Mouse (Mus musculus) lung, embryonic 16.5 days (tissue): ENCODE measurements at regions not wholly inside any gene's neighbourhood (a gene's known extent, or its start where the extent isn't known, plus 50 kb on each side); places are given as distances from the start of the nearest gene placed in this dataset.

Experiments
- ATAC-seq: fragments of 200-750 bp; cut with Nextera tagmentation; 2 replicates; pipeline ENCODE4 v1.8.0; 2017; ENCODE audit warnings: low read depth, mild to moderate bottlenecking, moderate library complexity
- H3K27ac ChIP-seq: fragments of 300-500 bp; sonication (generic); 2 replicates; pipeline ENCODE4 v1.5.1; 2014; ENCODE audit warnings: mild to moderate bottlenecking, control low read depth, low read length
- H3K27me3 ChIP-seq: fragments of 300-500 bp; sonication (generic); 2 replicates; pipeline ENCODE4 v1.6.1; 2014; ENCODE audit warnings: low read depth, low read length, mixed read lengths; ENCODE audit not compliant: control insufficient read depth, insufficient read depth
- H3K36me3 ChIP-seq: fragments of 300-500 bp; sonication (generic); 2 replicates; pipeline ENCODE4 v1.6.1; 2014; ENCODE audit warnings: low read length; ENCODE audit not compliant: control insufficient read depth, insufficient read depth
- H3K4me1 ChIP-seq: fragments of 300-500 bp; sonication (generic); replicated peaks from 2 replicates; pipeline ENCODE4 v1.6.1; 2014; ENCODE audit warnings: low read length, mixed read lengths; ENCODE audit not compliant: control insufficient read depth, insufficient read depth
- H3K4me2 ChIP-seq: fragments of 300-500 bp; sonication (generic); 2 replicates; pipeline ENCODE4 v1.6.1; 2014; ENCODE audit warnings: low read depth, low read length, control low read depth
- H3K4me3 ChIP-seq: fragments of 300-500 bp; sonication (generic); 2 replicates; pipeline ENCODE4 v1.5.1; 2014; ENCODE audit warnings: mild to moderate bottlenecking, low read length, control low read depth
- H3K9ac ChIP-seq: fragments of 300-500 bp; sonication (generic); 2 replicates; pipeline ENCODE4 v1.6.1; 2014; ENCODE audit warnings: low read length, control low read depth
- H3K9me3 ChIP-seq: fragments of 300-500 bp; sonication (generic); 2 replicates; pipeline ENCODE4 v1.6.1; 2016; ENCODE audit warnings: low read length; ENCODE audit not compliant: control insufficient read depth
- whole genome bisulfite sequencing: fragments of 180-500 bp; shearing (Covaris S2); extraction: QIAGEN DNeasy Blood & Tissue Kit; methylation state at CpG from one replicate; pipeline ENCODE4 v1.1.7; 2014; 5-methylcytosine and 5-hydroxymethylcytosine counted together

GRCm38 (mm10) chr7:72948026-72948425 is 427.3 kb upstream of the Rgma start:
- no peaks in the 10 kb centered on the region for H3K9me3 ChIP-seq
- no peaks in the 10 kb centered on the region for H3K27me3 ChIP-seq
- H3K36me3 ChIP-seq: no peaks in the 10 kb centered on the region
- no peak overlapping the region for H3K4me2 ChIP-seq
- WGBS: 43% methylated on average over 5 of the region's 5 CpGs
- no peak overlapping the region for H3K4me3 ChIP-seq
- no peak overlapping the region for H3K9ac ChIP-seq
- peak; percentile 54; the same call in 1 of the 2 replicates for ATAC-seq
- 0 out of 2 replicates have a peak, but pooled peaks cover 2% of the 10 kb centered on the region for H3K4me1 ChIP-seq
- H3K27ac ChIP-seq: no peak overlapping the region

- Histone ChIP-seq H3K27me3 (no peaks in the 10 kb centered on the region), H3K4me1 (0 out of 2 replicates have a peak, but pooled peaks cover 2% of the 10 kb centered on the region), H3K4me2 (no peak overlapping the region), H3K9ac (no peak overlapping the region), H3K27ac (no peak overlapping the region), H3K4me3 (no peak overlapping the region), H3K9me3 (no peaks in the 10 kb centered on the region), H3K36me3 (no peaks in the 10 kb centered on the region)
- no peak for ATAC-seq
- WGBS: 49% methylated on average over 3 of the region's 3 CpGs
Measured at GRCm38 (mm10) chr7:72948666-72949065, 426.6 kb upstream of the Rgma start.

GRCm38 (mm10) chr7:72949886-72950285 is 425.4 kb upstream of the Rgma start:
- WGBS: 39% methylated on average over 7 of the region's 7 CpGs
- no peak overlapping the region for H3K9ac ChIP-seq
- H3K27me3 ChIP-seq: no peaks in the 10 kb centered on the region
- 0 out of 2 replicates have a peak, but pooled peaks cover 2% of the 10 kb centered on the region for H3K4me1 ChIP-seq
- H3K4me2 ChIP-seq: no peak overlapping the region
- no peaks in the 10 kb centered on the region for H3K9me3 ChIP-seq
- H3K36me3 ChIP-seq: no peaks in the 10 kb centered on the region
- no peak overlapping the region for H3K4me3 ChIP-seq
- H3K27ac ChIP-seq: no peak overlapping the region
- no peak for ATAC-seq

GRCm38 (mm10) chr7:72957674-72958073 is 417.6 kb upstream of the Rgma start:
- Histone ChIP-seq H3K27me3 (no peaks in the 10 kb centered on the region), H3K4me2 (no peak overlapping the region), H3K9ac (no peak overlapping the region), H3K9me3 (no peaks in the 10 kb centered on the region), H3K4me1 (no peaks in the 10 kb centered on the region), H3K36me3 (no peaks in the 10 kb centered on the region), H3K27ac (no peak overlapping the region), H3K4me3 (no peak overlapping the region)
- 44% methylated on average over 4 of the region's 4 CpGs for WGBS
- no peak for ATAC-seq

GRCm38 (mm10) chr7:72961321-72961720 is 414.0 kb upstream of the Rgma start:
- H3K36me3 ChIP-seq: no peaks in the 10 kb centered on the region
- WGBS: 64% methylated on average over 4 of the region's 4 CpGs
- H3K9me3 ChIP-seq: no peaks in the 10 kb centered on the region
- H3K4me2 ChIP-seq: no peak overlapping the region
- H3K27me3 ChIP-seq: no peaks in the 10 kb centered on the region
- no peak for ATAC-seq
- no peak overlapping the region for H3K27ac ChIP-seq
- no peak overlapping the region for H3K4me3 ChIP-seq
- H3K9ac ChIP-seq: no peak overlapping the region
- no peaks in the 10 kb centered on the region for H3K4me1 ChIP-seq

GRCm38 (mm10) chr7:72962815-72963214 is 412.5 kb upstream of the Rgma start:
- Histone ChIP-seq H3K4me3 (no peak overlapping the region), H3K27me3 (no peaks in the 10 kb centered on the region), H3K9me3 (no peaks in the 10 kb centered on the region), H3K4me2 (no peak overlapping the region), H3K27ac (no peak overlapping the region), H3K4me1 (no peaks in the 10 kb centered on the region), H3K9ac (no peak overlapping the region), H3K36me3 (no peaks in the 10 kb centered on the region)
- ATAC-seq: no peak
- 54% methylated on average over 3 of the region's 3 CpGs for WGBS

- H3K4me3 ChIP-seq: no peak overlapping the region
- H3K9me3 ChIP-seq: no peaks in the 10 kb centered on the region
- H3K9ac ChIP-seq: no peak overlapping the region
- WGBS: 60% methylated on average over 3 of the region's 3 CpGs
- no peaks in the 10 kb centered on the region for H3K27me3 ChIP-seq
- no peak overlapping the region for H3K4me2 ChIP-seq
- H3K36me3 ChIP-seq: no peaks in the 10 kb centered on the region
- no peak for ATAC-seq
- no peaks in the 10 kb centered on the region for H3K4me1 ChIP-seq
- no peak overlapping the region for H3K27ac ChIP-seq
Measured at GRCm38 (mm10) chr7:72963908-72964307, 411.4 kb upstream of the Rgma start.

- H3K27ac ChIP-seq: no peak overlapping the region
- WGBS: 60% methylated on average over 4 of the region's 4 CpGs
- H3K4me3 ChIP-seq: no peak overlapping the region
- no peak overlapping the region for H3K9ac ChIP-seq
- H3K4me1 ChIP-seq: 0 out of 2 replicates have a peak, but pooled peaks cover 3% of the 10 kb centered on the region
- H3K36me3 ChIP-seq: no peaks in the 10 kb centered on the region
- H3K27me3 ChIP-seq: no peaks in the 10 kb centered on the region
- no peaks in the 10 kb centered on the region for H3K9me3 ChIP-seq
- no peak overlapping the region for H3K4me2 ChIP-seq
- ATAC-seq: no peak
Measured at GRCm38 (mm10) chr7:72968193-72968592, 407.1 kb upstream of the Rgma start.

- 55% methylated on average over 5 of the region's 5 CpGs for WGBS
- H3K4me1 ChIP-seq: 0 out of 2 replicates have a peak, but pooled peaks cover 3% of the 10 kb centered on the region
- no peak overlapping the region for H3K27ac ChIP-seq
- ATAC-seq: peak; percentile 75
- H3K9ac ChIP-seq: no peak overlapping the region
- H3K4me3 ChIP-seq: no peak overlapping the region
- no peak overlapping the region for H3K4me2 ChIP-seq
- H3K9me3 ChIP-seq: no peaks in the 10 kb centered on the region
- H3K36me3 ChIP-seq: no peaks in the 10 kb centered on the region
- no peaks in the 10 kb centered on the region for H3K27me3 ChIP-seq
Measured at GRCm38 (mm10) chr7:72971506-72972267, 403.6 kb upstream of the Rgma start.
